Mouse (Mus musculus): Measurements from ENCODE around the gene Zkscan14. TPM values are rescaled to one million over a fixed set of nuclear protein-coding genes. Genes with fewer than 3 reads are reported as not detected.
"Not testable (repeated sequence)": the region's sequence is repeated elsewhere in the genome, so short reads cannot be mapped to it uniquely, and the experiment has no call there.

Zkscan14 gene
- polyA plus RNA-seq, 1 experiment: 6.0 TPM

DNA sequence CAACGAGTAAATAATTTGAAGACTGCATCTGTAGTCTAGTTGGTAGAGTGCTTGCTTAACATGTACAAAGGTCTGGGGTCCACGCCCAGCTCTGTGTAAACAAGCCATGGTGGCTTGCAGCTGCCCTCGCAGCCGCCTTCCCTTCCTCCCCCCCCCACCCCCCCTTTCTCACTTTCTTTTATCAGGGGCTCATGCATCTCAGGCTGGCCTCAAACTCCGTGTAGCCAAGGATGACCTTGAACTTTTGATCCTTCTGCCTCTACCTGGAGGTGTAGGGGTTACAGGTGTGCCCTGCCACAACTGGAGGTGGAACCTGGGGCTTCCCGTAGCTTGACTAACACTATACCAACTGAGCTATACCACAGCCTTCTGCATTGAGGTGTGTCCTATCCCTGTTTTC is 16.1 kb upstream of the Zkscan14 start:
- peak; percentile 88; the same call in 1 of the 2 replicates for TF ChIP-seq EP300 (IDR thresholded peaks at IDR 0.05; ENCODE audit: insufficient read depth, low read depth, low read length)
- no peak for TF ChIP-seq CTCF (IDR thresholded peaks at IDR 0.05; ENCODE audit: low read depth, low read length)
- TF ChIP-seq POLR2A (IDR thresholded peaks at IDR 0.05; ENCODE audit: insufficient read depth, low read length): no peak
- Histone ChIP-seq H3K27me3 (ENCODE audit: control insufficient read depth, insufficient read depth, low read length, poor library complexity, severe bottlenecking) (no peaks in the 10 kb centered on the region), H3K27ac (ENCODE audit: insufficient read depth, low read length) (peak overlapping the region; percentile 68), H3K9ac (ENCODE audit: low read depth, poor library complexity, severe bottlenecking) (0 out of 2 replicates have a peak overlapping the region, but pooled peaks have one; percentile 30), H3K36me3 (ENCODE audit: control insufficient read depth, insufficient read depth, low read length, poor library complexity, severe bottlenecking) (peaks cover 12% of the 10 kb centered on the region), H3K4me1 (ENCODE audit: control insufficient read depth, insufficient read depth, low read length) (no peaks in the 10 kb centered on the region), H3K9me3 (replicated peaks; ENCODE audit: control insufficient read depth, insufficient read depth, low read length, poor library complexity, severe bottlenecking) (no peaks in the 10 kb centered on the region), H3K4me3 (ENCODE audit: low read depth, low read length) (peak overlapping the region; percentile 31)

DNA sequence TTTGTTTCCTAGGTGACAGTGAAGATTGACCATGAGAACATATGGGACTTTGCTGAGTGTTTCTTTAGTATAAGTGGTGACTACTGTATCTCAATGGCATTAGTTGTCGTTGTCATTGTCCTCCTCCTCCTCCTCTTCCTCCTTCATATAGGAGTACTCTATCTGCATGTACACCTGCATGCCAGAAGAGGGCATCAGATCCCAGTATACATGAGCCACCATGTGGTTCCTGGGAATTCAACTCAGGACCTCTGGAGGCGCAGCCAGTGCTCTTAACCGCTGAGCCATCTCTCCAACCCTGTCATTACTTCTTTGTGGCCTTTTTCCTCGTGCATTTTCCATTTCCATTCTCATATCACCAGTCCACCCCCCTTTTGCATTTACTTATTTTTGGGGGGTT is 13.0 kb upstream of the Zkscan14 start:
- Histone ChIP-seq H3K4me3 (ENCODE audit: low read depth, low read length) (no peak overlapping the region), H3K27me3 (ENCODE audit: control insufficient read depth, insufficient read depth, low read length, poor library complexity, severe bottlenecking) (no peaks in the 10 kb centered on the region), H3K36me3 (ENCODE audit: control insufficient read depth, insufficient read depth, low read length, poor library complexity, severe bottlenecking) (peaks cover 10% of the 10 kb centered on the region), H3K9ac (ENCODE audit: low read depth, poor library complexity, severe bottlenecking) (0 out of 2 replicates have a peak overlapping the region, but pooled peaks have one; percentile 5), H3K27ac (ENCODE audit: insufficient read depth, low read length) (peak overlapping the region; percentile 60), H3K4me1 (ENCODE audit: control insufficient read depth, insufficient read depth, low read length) (no peaks in the 10 kb centered on the region), H3K9me3 (replicated peaks; ENCODE audit: control insufficient read depth, insufficient read depth, low read length, poor library complexity, severe bottlenecking) (no peaks in the 10 kb centered on the region)
- peak; percentile 42 for TF ChIP-seq CTCF (IDR thresholded peaks at IDR 0.05; ENCODE audit: low read depth, low read length)
- TF ChIP-seq EP300 (IDR thresholded peaks at IDR 0.05; ENCODE audit: insufficient read depth, low read depth, low read length): no peak
- TF ChIP-seq POLR2A (IDR thresholded peaks at IDR 0.05; ENCODE audit: insufficient read depth, low read length): no peak

DNA sequence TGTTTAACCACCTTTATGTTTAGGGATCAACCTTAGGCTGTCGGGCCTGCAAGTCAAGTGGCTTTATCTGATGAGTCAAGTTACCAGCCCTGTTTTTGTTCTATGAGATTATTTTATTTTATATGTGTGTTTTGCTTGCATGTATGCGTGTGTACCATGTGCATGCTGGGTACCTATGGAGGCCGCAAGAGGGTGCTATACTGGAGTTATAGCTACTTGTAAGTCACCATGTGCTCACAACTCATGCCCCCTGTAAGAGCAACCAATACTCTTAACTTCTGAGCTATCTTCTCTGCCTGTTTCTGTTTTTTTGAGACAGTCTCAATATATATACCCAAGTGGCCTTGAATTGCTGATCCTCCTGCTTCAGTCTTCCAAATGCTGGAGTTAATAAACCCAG is 11.8 kb upstream of the Zkscan14 start:
- no peaks in the 10 kb centered on the region for H3K27me3 ChIP-seq (ENCODE audit: control insufficient read depth, insufficient read depth, low read length, poor library complexity, severe bottlenecking)
- H3K4me3 ChIP-seq (ENCODE audit: low read depth, low read length): no peak overlapping the region
- TF ChIP-seq POLR2A (IDR thresholded peaks at IDR 0.05; ENCODE audit: insufficient read depth, low read length): no peak
- no peak for TF ChIP-seq CTCF (IDR thresholded peaks at IDR 0.05; ENCODE audit: low read depth, low read length)
- no peak for TF ChIP-seq EP300 (IDR thresholded peaks at IDR 0.05; ENCODE audit: insufficient read depth, low read depth, low read length)
- H3K9me3 ChIP-seq (replicated peaks; ENCODE audit: control insufficient read depth, insufficient read depth, low read length, poor library complexity, severe bottlenecking): no peaks in the 10 kb centered on the region
- H3K36me3 ChIP-seq (ENCODE audit: control insufficient read depth, insufficient read depth, low read length, poor library complexity, severe bottlenecking): peaks cover 10% of the 10 kb centered on the region
- H3K9ac ChIP-seq (ENCODE audit: low read depth, poor library complexity, severe bottlenecking): no peak overlapping the region
- H3K27ac ChIP-seq (ENCODE audit: insufficient read depth, low read length): no peak overlapping the region
- no peaks in the 10 kb centered on the region for H3K4me1 ChIP-seq (ENCODE audit: control insufficient read depth, insufficient read depth, low read length)

DNA sequence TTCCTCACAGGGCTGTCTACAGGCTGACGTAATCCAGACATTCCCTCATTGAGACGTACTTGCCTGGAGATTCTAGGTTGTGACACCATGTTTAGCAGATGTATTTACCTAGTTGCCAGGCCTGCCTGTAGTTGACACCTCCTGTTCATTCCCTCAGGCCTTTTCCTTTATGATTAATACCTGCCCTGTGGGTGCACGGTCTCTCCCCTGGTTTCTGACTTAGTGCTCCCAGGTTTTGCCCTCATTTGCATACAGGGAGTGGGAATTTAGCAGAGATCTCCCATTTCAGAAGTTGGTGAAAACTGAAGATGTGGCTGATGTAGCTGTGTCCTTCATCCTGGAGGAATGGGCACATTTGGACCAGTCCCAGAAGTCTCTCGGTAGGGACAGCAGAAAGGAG is 10.5 kb upstream of the Zkscan14 start:
- Histone ChIP-seq H3K4me1 (ENCODE audit: control insufficient read depth, insufficient read depth, low read length) (no peaks in the 10 kb centered on the region), H3K4me3 (ENCODE audit: low read depth, low read length) (no peak overlapping the region), H3K36me3 (ENCODE audit: control insufficient read depth, insufficient read depth, low read length, poor library complexity, severe bottlenecking) (peaks cover 10% of the 10 kb centered on the region), H3K27ac (ENCODE audit: insufficient read depth, low read length) (no peak overlapping the region), H3K9ac (ENCODE audit: low read depth, poor library complexity, severe bottlenecking) (no peak overlapping the region), H3K27me3 (ENCODE audit: control insufficient read depth, insufficient read depth, low read length, poor library complexity, severe bottlenecking) (no peaks in the 10 kb centered on the region), H3K9me3 (replicated peaks; ENCODE audit: control insufficient read depth, insufficient read depth, low read length, poor library complexity, severe bottlenecking) (no peaks in the 10 kb centered on the region)
- no peak for TF ChIP-seq CTCF (IDR thresholded peaks at IDR 0.05; ENCODE audit: low read depth, low read length)
- TF ChIP-seq POLR2A (IDR thresholded peaks at IDR 0.05; ENCODE audit: insufficient read depth, low read length): no peak
- no peak for TF ChIP-seq EP300 (IDR thresholded peaks at IDR 0.05; ENCODE audit: insufficient read depth, low read depth, low read length)

DNA sequence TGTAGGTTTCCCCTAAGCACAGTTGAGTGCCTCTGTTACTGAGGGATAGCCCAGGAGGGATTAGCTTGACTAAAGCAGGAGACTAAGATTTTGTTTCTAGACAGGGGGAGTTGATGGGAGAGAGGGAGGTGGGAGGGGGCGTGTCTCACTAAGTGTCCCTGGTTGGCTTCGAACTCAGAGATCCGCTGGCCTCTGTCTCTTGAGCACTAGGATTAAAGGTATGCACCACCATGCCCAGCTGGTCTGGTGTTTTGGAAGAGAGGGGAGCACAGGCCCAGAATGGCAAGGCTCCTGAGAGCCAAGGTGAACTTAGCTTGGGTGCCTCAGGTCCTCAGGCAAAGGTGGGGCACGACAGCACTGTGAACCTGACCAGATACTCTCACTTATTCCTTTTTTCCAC is 9.7 kb upstream of the Zkscan14 start:
- H3K9me3 ChIP-seq (replicated peaks; ENCODE audit: control insufficient read depth, insufficient read depth, low read length, poor library complexity, severe bottlenecking): no peaks in the 10 kb centered on the region
- H3K9ac ChIP-seq (ENCODE audit: low read depth, poor library complexity, severe bottlenecking): no peak overlapping the region
- no peak overlapping the region for H3K27ac ChIP-seq (ENCODE audit: insufficient read depth, low read length)
- no peaks in the 10 kb centered on the region for H3K27me3 ChIP-seq (ENCODE audit: control insufficient read depth, insufficient read depth, low read length, poor library complexity, severe bottlenecking)
- peaks cover 10% of the 10 kb centered on the region for H3K36me3 ChIP-seq (ENCODE audit: control insufficient read depth, insufficient read depth, low read length, poor library complexity, severe bottlenecking)
- no peak overlapping the region for H3K4me3 ChIP-seq (ENCODE audit: low read depth, low read length)
- TF ChIP-seq EP300 (IDR thresholded peaks at IDR 0.05; ENCODE audit: insufficient read depth, low read depth, low read length) (no peak), POLR2A (IDR thresholded peaks at IDR 0.05; ENCODE audit: insufficient read depth, low read length) (no peak)
- no peaks in the 10 kb centered on the region for H3K4me1 ChIP-seq (ENCODE audit: control insufficient read depth, insufficient read depth, low read length)

DNA sequence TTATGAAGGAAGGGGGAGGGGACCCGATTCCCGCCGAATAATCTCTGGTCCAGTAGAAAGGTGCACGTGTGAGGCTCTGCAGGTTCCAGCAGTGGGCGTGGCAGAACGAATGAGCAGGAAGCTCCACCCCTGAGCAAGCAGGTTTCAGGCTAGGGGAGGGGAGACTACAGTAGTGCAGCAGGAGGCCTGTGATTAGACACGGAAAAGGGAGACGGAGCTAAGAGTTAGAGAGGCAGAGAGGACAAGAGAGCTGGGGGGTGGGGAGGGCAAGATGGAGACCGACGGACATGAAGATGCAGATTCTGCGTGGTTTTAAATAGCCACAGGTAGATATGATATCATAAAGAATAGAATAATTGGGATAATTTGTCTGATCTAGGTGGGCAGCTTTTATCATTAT is 6.7 kb upstream of the Zkscan14 start:
- not testable (repeated sequence) for H3K9me3 ChIP-seq (replicated peaks; ENCODE audit: control insufficient read depth, insufficient read depth, low read length, poor library complexity, severe bottlenecking); H3K4me1 ChIP-seq (ENCODE audit: control insufficient read depth, insufficient read depth, low read length); H3K27me3 ChIP-seq (ENCODE audit: control insufficient read depth, insufficient read depth, low read length, poor library complexity, severe bottlenecking); H3K27ac ChIP-seq (ENCODE audit: insufficient read depth, low read length)
- peak overlapping the region; percentile 68 for H3K4me3 ChIP-seq (ENCODE audit: low read depth, low read length)
- H3K9ac ChIP-seq (ENCODE audit: low read depth, poor library complexity, severe bottlenecking): peak overlapping the region; percentile 33; the same call in 1 of the 2 replicates
- peaks cover 10% of the 10 kb centered on the region for H3K36me3 ChIP-seq (ENCODE audit: control insufficient read depth, insufficient read depth, low read length, poor library complexity, severe bottlenecking)

All from ES-Bruce4 (cell line).